Mouse (Mus musculus) embryonic facial prominence, embryonic 14.5 days (tissue): Measurements from ENCODE around the gene Cmip. TPM values are rescaled to one million over a fixed set of nuclear protein-coding genes. Genes with fewer than 3 reads are reported as not detected.

Source experiments
- ATAC-seq: fragments of 200-750 bp; cut with Nextera tagmentation; 2 replicates; pipeline ENCODE4 v1.8.0; 2017; ENCODE audit warnings: low read depth, moderate number of reproducible peaks, moderate TSS enrichment
- DNase-seq: peaks from one replicate; pipeline ENCODE4 v3.0.0-alpha.2; 2015; ENCODE audit warnings: low spot score
- H3K27ac ChIP-seq: fragments of 300-500 bp; sonication (generic); replicated peaks from 2 replicates; pipeline ENCODE4 v1.5.1; 2014; ENCODE audit warnings: low read depth, mild to moderate bottlenecking, low read length, moderate library complexity
- H3K27me3 ChIP-seq: fragments of 300-500 bp; sonication (generic); replicated peaks from 2 replicates; pipeline ENCODE4 v1.6.1; 2014; ENCODE audit warnings: low read length; ENCODE audit not compliant: control insufficient read depth, insufficient read depth
- H3K36me3 ChIP-seq: fragments of 300-500 bp; sonication (generic); 2 replicates; pipeline ENCODE4 v1.6.1; 2014; ENCODE audit warnings: low read length, mixed read lengths; ENCODE audit not compliant: control insufficient read depth, insufficient read depth
- H3K4me1 ChIP-seq: fragments of 300-500 bp; sonication (generic); 2 replicates; pipeline ENCODE4 v1.6.1; 2014; ENCODE audit warnings: antibody characterized with exemption, low read length; ENCODE audit not compliant: control insufficient read depth, insufficient read depth
- H3K4me2 ChIP-seq: fragments of 300-500 bp; sonication (generic); 2 replicates; pipeline ENCODE4 v1.6.1; 2014; ENCODE audit warnings: low read depth, mild to moderate bottlenecking, low read length, moderate library complexity, mixed read lengths
- H3K4me3 ChIP-seq: fragments of 300-500 bp; sonication (generic); 2 replicates; pipeline ENCODE4 v1.5.1; 2014; ENCODE audit warnings: low read depth, mild to moderate bottlenecking, low read length
- H3K9ac ChIP-seq: fragments of 300-500 bp; sonication (generic); 2 replicates; pipeline ENCODE4 v1.6.1; 2014; ENCODE audit warnings: low read depth, mild to moderate bottlenecking, low read length, moderate library complexity, mixed read lengths
- H3K9me3 ChIP-seq: fragments of 300-500 bp; sonication (generic); 2 replicates; pipeline ENCODE4 v1.6.1; 2016; ENCODE audit warnings: low read length; ENCODE audit not compliant: control insufficient read depth
- WGBS: fragments of 180-500 bp; shearing (Covaris S2); extraction: QIAGEN DNeasy Blood & Tissue Kit; methylation state at CpG from one replicate; pipeline ENCODE4 v1.1.7; 2014; 5-methylcytosine and 5-hydroxymethylcytosine counted together
- polyA plus RNA-seq: library from polyadenylated mRNA; unstranded; fragments of >200 nt; fragmentation: Nextera tagmentation; extraction: Ambion mirVana; gene quantifications from 2 replicates; pipeline ENCODE4 v1.2.1, GENCODE M21; 2014

Cmip gene
- 27.0 and 27.7 TPM in 2 replicates for polyA plus RNA-seq

DNA sequence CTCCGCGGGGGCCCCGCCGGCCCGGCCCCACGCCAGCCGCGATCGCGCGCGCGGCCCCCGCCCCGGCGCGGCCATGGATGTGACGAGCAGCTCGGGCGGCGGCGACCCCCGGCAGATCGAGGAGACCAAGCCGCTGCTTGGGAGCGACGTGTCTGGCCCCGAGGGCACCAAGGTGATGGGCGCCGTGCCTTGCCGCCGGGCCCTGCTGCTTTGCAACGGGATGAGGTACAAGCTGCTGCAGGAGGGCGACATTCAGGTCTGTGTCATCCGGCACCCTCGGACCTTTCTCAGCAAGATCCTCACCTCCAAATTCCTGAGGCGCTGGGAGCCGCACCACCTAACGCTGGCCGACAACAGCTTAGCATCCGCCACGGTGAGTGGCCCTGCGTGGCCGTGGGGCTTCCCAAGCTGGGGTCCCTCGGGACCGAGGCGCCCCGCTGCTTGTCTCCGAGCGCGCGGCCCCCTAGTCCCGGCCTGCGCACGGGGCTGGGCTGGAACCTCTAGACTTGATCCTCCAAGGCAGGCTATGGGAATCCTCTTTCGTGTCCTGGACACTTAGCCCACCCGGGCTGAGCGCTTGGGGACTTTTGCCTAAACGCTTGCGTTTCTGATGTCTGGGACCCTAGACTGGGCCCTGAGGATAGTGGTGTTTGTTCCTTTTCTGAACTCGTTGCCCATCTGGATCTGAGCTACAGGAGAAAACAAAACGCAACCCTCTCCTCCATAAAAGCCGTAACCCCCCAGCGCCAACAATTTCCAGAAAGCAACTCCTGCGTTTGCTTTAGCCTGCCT, at the start of gene Cmip:
Gene Cmip, plus strand, starts transcription at position 36 of the 792 bp plus-strand sequence.
- Histone ChIP-seq H3K4me3 (peak within 1 kb of the TSS; percentile 88), H3K27me3 (no peaks in the 10 kb centered on the region), H3K27ac (peak within 1 kb of the TSS; percentile 91), H3K36me3 (no peaks in the 10 kb centered on the region), H3K4me1 (peaks cover 40% of the 10 kb centered on the region), H3K4me2 (peak within 1 kb of the TSS; percentile 87), H3K9ac (peak within 1 kb of the TSS; percentile 91), H3K9me3 (no peaks in the 10 kb centered on the region)
- under 1% methylated on average over 40 of the region's 65 CpGs for WGBS
- ATAC-seq: peak; percentile 5; the same call in 1 of the 2 replicates
- no peak for DNase-seq

DNA sequence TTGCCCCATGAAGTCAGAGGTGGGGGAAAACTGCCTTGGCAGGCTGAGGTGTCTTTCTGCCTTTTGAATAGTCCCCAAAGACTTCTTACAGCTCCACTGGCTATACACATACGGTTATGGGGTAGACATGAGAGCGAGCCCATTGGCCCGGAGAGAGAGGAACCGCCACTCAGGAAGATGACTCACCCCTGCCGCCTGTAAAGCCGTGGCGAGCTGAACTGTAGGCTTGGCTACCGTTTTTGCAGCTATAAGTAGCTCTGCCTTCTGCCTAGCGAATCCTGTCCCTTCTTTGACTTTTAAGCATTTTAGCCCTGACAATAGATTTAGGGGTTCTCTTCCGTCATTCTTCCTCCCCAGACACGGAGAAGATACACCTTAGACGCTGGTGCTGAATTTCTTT, 47.7 kb upstream of the Cmip start:
- WGBS: 94% methylated on average over 12 of the region's 12 CpGs
- Histone ChIP-seq H3K27me3 (no peaks in the 10 kb centered on the region), H3K9ac (no peak overlapping the region), H3K4me3 (no peak overlapping the region), H3K9me3 (no peaks in the 10 kb centered on the region), H3K4me2 (no peak overlapping the region), H3K4me1 (no peaks in the 10 kb centered on the region), H3K27ac (no peak overlapping the region), H3K36me3 (peaks cover 19% of the 10 kb centered on the region)
- no peak for ATAC-seq
- DNase-seq: no peak

DNA sequence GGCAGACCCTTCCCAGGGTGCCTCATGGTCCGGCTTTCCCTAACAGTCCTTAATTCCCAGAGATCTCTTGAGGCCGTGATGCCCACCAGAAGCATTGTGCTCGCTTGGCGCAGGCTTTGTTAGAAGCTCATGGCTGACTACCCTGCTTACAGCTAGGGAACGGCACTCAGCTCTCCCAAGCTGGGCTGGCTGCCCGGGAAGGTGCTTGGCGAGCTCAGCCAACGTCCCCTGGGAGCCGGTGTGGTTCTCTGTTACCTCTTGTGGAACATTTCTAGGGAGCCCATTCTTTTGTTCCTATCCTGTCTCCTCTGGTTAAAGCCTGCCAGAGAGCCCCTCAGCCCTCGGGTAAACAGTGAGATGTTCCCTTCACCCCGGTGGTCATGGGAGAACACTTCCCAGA, 44.8 kb upstream of the Cmip start:
- 89% methylated on average over 11 of the region's 11 CpGs for WGBS
- no peak for ATAC-seq
- H3K36me3 ChIP-seq: 0 out of 2 replicates have a peak, but pooled peaks cover 12% of the 10 kb centered on the region
- H3K27me3 ChIP-seq: no peaks in the 10 kb centered on the region
- H3K4me3 ChIP-seq: no peak overlapping the region
- H3K4me1 ChIP-seq: no peaks in the 10 kb centered on the region
- DNase-seq: no peak
- no peaks in the 10 kb centered on the region for H3K9me3 ChIP-seq
- no peak overlapping the region for H3K9ac ChIP-seq
- H3K4me2 ChIP-seq: no peak overlapping the region
- H3K27ac ChIP-seq: no peak overlapping the region

- H3K4me3 ChIP-seq: no peak overlapping the region
- H3K4me1 ChIP-seq: no peaks in the 10 kb centered on the region
- H3K9ac ChIP-seq: no peak overlapping the region
- no peaks in the 10 kb centered on the region for H3K9me3 ChIP-seq
- WGBS: 93% methylated on average over 2 of the region's 2 CpGs
- no peak for ATAC-seq
- H3K4me2 ChIP-seq: no peak overlapping the region
- no peak overlapping the region for H3K27ac ChIP-seq
- 0 out of 2 replicates have a peak, but pooled peaks cover 3% of the 10 kb centered on the region for H3K36me3 ChIP-seq
- no peak for DNase-seq
- no peaks in the 10 kb centered on the region for H3K27me3 ChIP-seq
Measured at GRCm38 (mm10) chr8:117217724-117218123, 39.1 kb upstream of the Cmip start.

DNA sequence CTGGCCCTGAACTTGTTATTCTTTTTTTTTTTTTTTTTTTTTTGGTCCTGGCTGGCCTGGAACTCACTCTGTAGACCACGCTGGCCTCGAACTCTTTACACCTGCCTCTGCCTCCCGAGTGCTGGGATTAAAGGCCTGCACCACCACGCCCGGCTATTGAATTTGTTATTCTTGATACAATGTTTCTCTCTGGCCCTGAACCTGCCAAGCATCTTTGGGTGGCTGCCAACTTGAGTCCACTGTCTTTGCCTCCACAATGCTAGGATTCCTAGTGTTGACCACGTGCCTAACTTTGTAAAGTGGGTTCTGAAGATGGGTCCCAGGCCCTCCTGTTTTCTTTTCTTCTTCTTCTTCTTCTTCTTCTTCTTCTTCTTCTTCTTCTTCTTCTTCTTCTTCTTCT, 34.5 kb upstream of the Cmip start:
- Histone ChIP-seq H3K36me3 (no peaks in the 10 kb centered on the region), H3K4me2 (no peak overlapping the region), H3K4me3 (no peak overlapping the region), H3K9ac (no peak overlapping the region), H3K9me3 (no peaks in the 10 kb centered on the region), H3K27ac (no peak overlapping the region), H3K4me1 (no peaks in the 10 kb centered on the region), H3K27me3 (no peaks in the 10 kb centered on the region)
- DNase-seq: no peak
- ATAC-seq: no peak
- 82% methylated on average over 6 of the region's 6 CpGs for WGBS

DNA sequence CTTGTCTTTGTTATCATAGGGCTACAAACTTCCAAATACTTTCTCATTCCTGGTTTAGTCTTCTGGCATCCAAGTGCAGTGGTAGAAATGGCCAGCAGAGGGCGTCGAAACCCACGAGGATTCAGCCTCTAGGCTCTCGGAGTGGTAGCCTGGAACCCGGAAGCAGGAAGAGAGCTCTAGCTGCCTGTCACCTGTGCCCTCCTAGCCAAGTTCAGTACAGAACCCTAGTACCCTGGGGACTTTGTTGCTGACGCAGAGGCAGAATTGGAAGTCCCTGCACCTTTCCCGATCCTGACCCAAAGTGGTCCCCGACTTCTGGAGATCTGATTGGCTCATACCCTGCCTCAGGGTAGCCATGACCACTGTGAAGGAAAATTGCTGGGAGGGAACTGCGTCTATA, 32.2 kb upstream of the Cmip start:
- Histone ChIP-seq H3K9me3 (no peaks in the 10 kb centered on the region), H3K4me1 (no peaks in the 10 kb centered on the region), H3K9ac (peak overlapping the region; percentile 47; the same call in 1 of the 2 replicates), H3K4me3 (peak overlapping the region; percentile 33), H3K27ac (no peak overlapping the region), H3K36me3 (no peaks in the 10 kb centered on the region), H3K27me3 (no peaks in the 10 kb centered on the region), H3K4me2 (peak overlapping the region; percentile 49)
- 12% methylated on average over 9 of the region's 9 CpGs for WGBS
- DNase-seq: peak; percentile 91
- ATAC-seq: peak; percentile 86

GRCm38 (mm10) chr8:117226306-117226705, 30.6 kb upstream of the Cmip start:
- Histone ChIP-seq H3K4me3 (no peak overlapping the region), H3K4me2 (no peak overlapping the region), H3K9ac (no peak overlapping the region), H3K27me3 (no peaks in the 10 kb centered on the region), H3K27ac (no peak overlapping the region), H3K9me3 (no peaks in the 10 kb centered on the region), H3K4me1 (no peaks in the 10 kb centered on the region), H3K36me3 (no peaks in the 10 kb centered on the region)
- WGBS: 82% methylated on average over 11 of the region's 12 CpGs
- no peak for ATAC-seq
- DNase-seq: no peak

DNA sequence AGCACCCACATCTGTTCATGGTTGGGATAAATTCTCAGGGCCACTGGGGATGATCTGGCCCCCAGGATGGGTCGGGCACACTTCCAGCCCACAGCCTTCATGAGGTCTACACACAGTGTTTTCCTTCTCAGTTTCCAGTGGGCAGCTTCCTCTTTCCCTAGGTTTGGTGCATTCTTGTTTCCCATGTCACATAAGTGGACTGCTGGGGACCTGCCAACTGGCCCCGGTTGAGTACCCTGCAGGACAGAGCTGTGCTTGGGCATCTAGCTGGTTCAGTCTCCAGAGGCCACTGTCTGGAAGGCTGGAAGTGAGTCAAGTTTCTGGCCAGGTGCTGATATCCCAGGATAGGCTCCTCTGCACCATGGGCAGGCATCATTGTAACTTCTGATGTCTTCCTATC, 29.5 kb upstream of the Cmip start:
- Histone ChIP-seq H3K27ac (no peak overlapping the region), H3K36me3 (no peaks in the 10 kb centered on the region), H3K4me2 (no peak overlapping the region), H3K9ac (no peak overlapping the region), H3K4me3 (no peak overlapping the region), H3K27me3 (no peaks in the 10 kb centered on the region), H3K4me1 (no peaks in the 10 kb centered on the region), H3K9me3 (no peaks in the 10 kb centered on the region)
- no peak for ATAC-seq
- 71% methylated on average over 2 of the region's 2 CpGs for WGBS
- DNase-seq: no peak

DNA sequence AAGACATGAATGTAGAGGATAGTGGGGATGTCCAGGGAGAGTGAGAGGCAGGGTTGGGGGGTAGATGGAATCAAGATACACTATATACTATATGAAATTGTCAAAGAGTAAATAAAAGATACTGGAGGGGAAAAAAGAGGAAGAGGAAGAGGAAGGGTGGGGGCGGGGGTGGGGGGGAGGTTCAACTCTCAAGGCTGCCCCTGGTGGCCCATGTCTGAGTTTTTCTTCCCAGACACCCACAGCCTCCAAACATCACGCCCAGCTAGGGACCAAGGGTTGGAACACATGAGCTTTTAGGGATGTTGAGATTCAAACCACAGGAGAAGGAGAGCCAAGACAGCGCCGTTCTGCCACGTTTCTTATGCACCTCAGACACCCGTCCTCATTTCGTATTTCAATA, 23.7 kb upstream of the Cmip start:
- Histone ChIP-seq H3K36me3 (no peaks in the 10 kb centered on the region), H3K4me1 (no peaks in the 10 kb centered on the region), H3K9ac (no peak overlapping the region), H3K4me3 (no peak overlapping the region), H3K27ac (no peak overlapping the region), H3K9me3 (no peaks in the 10 kb centered on the region), H3K4me2 (no peak overlapping the region), H3K27me3 (no peaks in the 10 kb centered on the region)
- WGBS: 85% methylated on average over 7 of the region's 7 CpGs
- DNase-seq (no peak), ATAC-seq (no peak)
